Mouse (Mus musculus): ENCODE results near the gene Gm20388. TPM values are rescaled to one million over a fixed set of nuclear protein-coding genes. Genes with fewer than 3 reads are reported as not detected.

The Gm20388 gene
- total RNA-seq, 2 experiments from 2014 or later: 1.9 to 2.0 TPM

- peak; percentile 60 for DNase-seq
Observed at GRCm38 (mm10) chr8:119960531-119961104, 50.0 kb downstream of the Gm20388 start.

GRCm38 (mm10) chr8:119964859-119965258, 54.2 kb downstream of the Gm20388 start:
- DNase-seq: no peak

- no peak for DNase-seq
Observed at GRCm38 (mm10) chr8:119967435-119967834, 56.8 kb downstream of the Gm20388 start.

GRCm38 (mm10) chr8:119970169-119970568, 59.5 kb downstream of the Gm20388 start:
- DNase-seq: peak; percentile 44

GRCm38 (mm10) chr8:119972558-119972957, 61.9 kb downstream of the Gm20388 start:
- no peak for DNase-seq

GRCm38 (mm10) chr8:119978770-119979381, 68.2 kb downstream of the Gm20388 start:
- peak; percentile 67 for DNase-seq

GRCm38 (mm10) chr8:119981253-119981652, 70.6 kb downstream of the Gm20388 start:
- DNase-seq: no peak

GRCm38 (mm10) chr8:119984085-119984484, 73.4 kb downstream of the Gm20388 start:
- peak; percentile 45 for DNase-seq

GRCm38 (mm10) chr8:119986174-119986573, 75.5 kb downstream of the Gm20388 start:
- no peak for DNase-seq

- peak; percentile 72 for DNase-seq
Observed at GRCm38 (mm10) chr8:119988087-119988486, 77.4 kb downstream of the Gm20388 start.

GRCm38 (mm10) chr8:119992249-119992648, 81.6 kb downstream of the Gm20388 start, which contains the start of gene Crispld2:
Gene Crispld2, plus strand, starts transcription at chr8:119992438.
- peak; percentile 82 for DNase-seq

- no peak for DNase-seq
Observed at GRCm38 (mm10) chr8:119994114-119994513, 83.5 kb downstream of the Gm20388 start.

GRCm38 (mm10) chr8:119994556-119994955, 83.9 kb downstream of the Gm20388 start:
- peak; percentile 59 for DNase-seq

- DNase-seq: no peak
Observed at GRCm38 (mm10) chr8:119997266-119997665, 86.6 kb downstream of the Gm20388 start.

- peak; percentile 71 for DNase-seq
Observed at GRCm38 (mm10) chr8:120000461-120000860, 89.8 kb downstream of the Gm20388 start.

- peak; percentile 46 for DNase-seq
Observed at GRCm38 (mm10) chr8:120001712-120002111, 91.1 kb downstream of the Gm20388 start.

- DNase-seq: peak; percentile 43
Observed at GRCm38 (mm10) chr8:120002348-120002747, 91.7 kb downstream of the Gm20388 start.

GRCm38 (mm10) chr8:120004154-120004702, 93.6 kb downstream of the Gm20388 start:
- DNase-seq: peak; percentile 72

- DNase-seq: no peak
Observed at GRCm38 (mm10) chr8:120004705-120005381, 94.2 kb downstream of the Gm20388 start.

GRCm38 (mm10) chr8:120006645-120007160, 96.1 kb downstream of the Gm20388 start:
- DNase-seq: no peak

- DNase-seq: no peak
Observed at GRCm38 (mm10) chr8:120007178-120007577, 96.5 kb downstream of the Gm20388 start.

- DNase-seq: no peak
Observed at GRCm38 (mm10) chr8:120009284-120009683, 98.6 kb downstream of the Gm20388 start.

GRCm38 (mm10) chr8:120012491-120012890, 101.8 kb downstream of the Gm20388 start:
- DNase-seq: no peak
